Mouse (Mus musculus) liver (tissue): ENCODE data around the gene Sstr3.
A peak's percentile ranks its signal among the peaks of the same experiment; 100 is the strongest.

ENCODE experiments used
- DNase-seq: peaks from one replicate; pipeline ENCODE4 v3.0.0-alpha.2; 2020; ENCODE audit warnings: mixed read lengths

Gene Sstr3

DNA sequence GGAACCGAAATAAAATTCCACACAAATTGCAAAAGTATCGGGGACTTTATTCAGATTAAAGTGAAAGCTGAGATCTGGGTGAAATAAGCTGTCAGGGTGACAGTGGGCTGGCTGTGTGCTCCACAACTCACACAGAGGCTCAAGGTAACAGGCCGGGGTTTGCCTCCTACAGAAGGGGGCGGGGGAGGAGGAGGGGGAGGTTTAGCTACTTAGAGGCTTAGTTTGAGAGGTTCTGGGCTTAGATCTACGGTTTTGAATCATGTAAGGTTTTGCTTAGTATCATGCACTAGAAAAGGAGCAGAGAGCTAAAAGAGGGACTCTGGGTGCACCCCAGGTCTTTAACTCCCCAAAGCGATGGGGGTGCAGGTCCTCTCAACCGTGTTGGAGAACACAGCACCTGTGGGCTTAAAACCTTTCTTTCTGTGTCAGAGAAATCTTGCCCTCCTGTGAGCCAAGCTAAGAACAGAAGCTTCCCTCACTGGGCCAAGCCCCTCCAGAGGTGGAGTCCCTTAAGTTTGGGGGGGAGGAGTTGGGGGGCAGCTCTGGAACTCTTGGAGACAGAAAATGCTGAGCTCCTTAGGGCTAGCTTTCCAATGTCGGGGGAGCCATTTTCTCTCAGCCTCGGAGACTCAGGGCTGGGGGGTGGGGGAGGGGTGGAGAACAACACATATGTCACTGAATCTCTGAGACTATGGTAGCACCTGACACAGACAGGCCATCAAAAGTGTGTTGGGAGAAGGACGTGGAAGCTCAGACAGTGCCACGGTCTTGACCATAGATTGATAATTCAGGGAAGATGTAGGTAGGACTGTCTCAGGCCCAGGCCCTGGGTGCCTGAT is 14.9 kb upstream of the Sstr3 start:
- no peak for DNase-seq

DNA sequence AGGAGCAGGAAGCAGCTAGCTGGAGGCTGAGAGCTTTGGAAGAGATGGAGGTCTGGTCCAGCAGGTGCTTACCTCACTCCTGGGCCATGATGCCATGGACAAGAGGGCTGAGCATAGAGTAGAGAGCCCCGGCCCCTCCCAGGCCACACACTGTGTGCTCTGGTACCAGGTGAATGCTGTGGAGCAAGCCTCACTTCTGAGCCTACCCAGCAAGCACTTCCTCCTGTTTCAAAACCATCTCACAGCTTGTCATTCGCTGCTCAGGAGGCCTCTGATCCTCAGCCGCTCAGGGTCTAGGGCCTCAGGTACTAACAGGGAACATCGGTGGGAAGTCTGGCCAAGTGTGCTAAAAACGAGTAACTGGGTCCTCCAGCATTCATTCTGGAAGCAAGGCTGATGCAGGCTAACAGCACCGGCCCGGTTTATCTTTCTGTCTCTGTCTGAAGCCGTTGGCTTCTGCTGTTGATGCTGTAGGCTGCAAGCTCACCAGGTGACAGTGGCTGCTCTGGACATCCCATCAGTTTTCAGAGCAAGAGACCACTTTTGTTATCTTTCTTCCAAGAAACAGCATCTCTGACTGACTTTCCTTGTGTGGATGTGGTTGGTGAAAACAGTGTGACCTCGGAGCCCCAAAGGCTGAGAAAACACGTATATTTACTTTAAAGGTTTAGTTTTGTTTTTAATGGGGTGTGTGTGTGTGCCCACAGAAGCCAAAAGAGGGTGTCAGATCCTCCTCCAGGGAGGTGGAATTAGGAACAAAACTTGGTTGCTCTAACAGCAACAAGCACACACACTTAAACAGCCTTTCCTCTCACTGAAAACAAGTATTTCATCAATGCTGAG is 13.4 kb upstream of the Sstr3 start:
- no peak for DNase-seq

- no peak for DNase-seq
These were observed 10.2 kb upstream of the Sstr3 start for GRCm38 (mm10) chr15:78554545-78555313.

- no peak for DNase-seq
These were observed 4.8 kb upstream of the Sstr3 start for GRCm38 (mm10) chr15:78549189-78549734.

GRCm38 (mm10) chr15:78548711-78549110 is 4.2 kb upstream of the Sstr3 start:
- DNase-seq: no peak

DNA sequence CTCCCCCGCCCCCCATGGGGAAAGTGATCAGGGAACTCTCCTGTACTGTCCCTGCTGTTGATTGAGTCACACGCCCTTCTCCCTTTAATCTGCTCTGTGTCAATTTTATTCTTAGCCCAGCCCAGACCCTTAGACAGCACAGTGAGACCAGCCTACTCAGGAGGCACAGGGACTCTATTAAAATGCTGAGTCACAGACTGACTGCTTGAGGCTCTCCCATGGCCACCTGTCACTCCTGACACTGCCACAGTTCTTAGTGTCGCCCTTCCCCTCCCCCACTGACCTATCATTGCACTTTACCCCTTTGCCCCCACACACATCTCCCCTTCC is 3.8 kb upstream of the Sstr3 start:
- DNase-seq: no peak

GRCm38 (mm10) chr15:78547415-78548335 is 3.2 kb upstream of the Sstr3 start:
- no peak for DNase-seq

GRCm38 (mm10) chr15:78546060-78546459 is 1.6 kb upstream of the Sstr3 start:
- no peak for DNase-seq

DNA sequence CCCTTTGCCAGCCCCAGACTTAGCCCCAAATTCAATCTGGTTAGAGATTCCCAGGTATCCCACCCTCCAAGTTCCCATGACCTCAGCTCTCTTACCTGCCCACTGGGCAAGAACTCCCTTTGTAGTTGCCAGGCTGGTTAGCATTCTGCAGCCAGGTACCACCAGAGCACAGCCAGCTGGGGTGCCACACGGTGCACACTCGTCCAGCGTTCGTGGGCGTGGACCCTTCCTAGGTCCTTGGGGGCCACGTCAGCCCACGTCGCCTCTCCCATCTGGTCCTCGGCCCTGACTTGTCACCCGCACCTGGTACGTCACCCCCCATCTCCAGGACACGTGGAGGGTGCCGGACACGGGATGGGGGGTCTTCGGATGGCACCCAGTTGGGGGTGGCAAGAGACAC is 444 bp downstream of the Sstr3 start:
- no peak for DNase-seq

GRCm38 (mm10) chr15:78542767-78543303 is 1.6 kb downstream of the Sstr3 start:
- no peak for DNase-seq

DNA sequence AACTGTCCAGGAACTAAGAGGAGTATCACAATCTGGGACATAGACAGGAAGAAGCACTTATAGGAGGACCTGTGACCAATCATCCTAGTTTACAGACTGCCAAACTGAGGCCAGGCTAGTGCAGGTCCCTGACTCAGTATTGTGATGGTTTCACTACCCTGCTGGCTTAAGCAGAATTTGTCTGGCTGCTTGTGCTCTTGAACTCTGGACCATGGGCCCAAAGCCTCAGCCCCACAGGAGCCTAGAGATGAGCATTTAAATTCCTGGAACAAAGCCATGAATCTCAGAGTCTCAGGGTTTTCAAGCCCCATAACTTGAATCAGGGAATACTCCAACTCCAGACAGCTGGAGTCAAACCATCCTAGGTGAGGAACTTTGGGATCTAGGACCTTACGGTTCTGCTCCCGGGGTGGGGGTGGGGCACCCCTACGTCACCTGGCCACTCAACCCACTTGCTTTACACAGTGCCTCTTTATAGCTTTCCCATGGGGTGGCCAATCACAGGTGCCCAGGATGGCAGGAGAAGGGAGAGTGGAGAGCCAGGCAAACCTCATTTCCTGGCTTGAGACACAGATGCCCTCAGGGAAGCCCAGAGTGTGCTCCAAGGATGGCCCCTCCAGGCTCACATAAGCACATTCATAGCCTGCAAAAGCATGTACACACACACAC is 2.3 kb downstream of the Sstr3 start:
- no peak for DNase-seq

- no peak for DNase-seq
These were observed 2.9 kb downstream of the Sstr3 start for GRCm38 (mm10) chr15:78541606-78542005.

GRCm38 (mm10) chr15:78541036-78541435 is 3.4 kb downstream of the Sstr3 start:
- no peak for DNase-seq

GRCm38 (mm10) chr15:78535723-78536421 is 8.6 kb downstream of the Sstr3 start:
- DNase-seq: no peak

GRCm38 (mm10) chr15:78533346-78533835 is 11.1 kb downstream of the Sstr3 start:
- DNase-seq: no peak

DNA sequence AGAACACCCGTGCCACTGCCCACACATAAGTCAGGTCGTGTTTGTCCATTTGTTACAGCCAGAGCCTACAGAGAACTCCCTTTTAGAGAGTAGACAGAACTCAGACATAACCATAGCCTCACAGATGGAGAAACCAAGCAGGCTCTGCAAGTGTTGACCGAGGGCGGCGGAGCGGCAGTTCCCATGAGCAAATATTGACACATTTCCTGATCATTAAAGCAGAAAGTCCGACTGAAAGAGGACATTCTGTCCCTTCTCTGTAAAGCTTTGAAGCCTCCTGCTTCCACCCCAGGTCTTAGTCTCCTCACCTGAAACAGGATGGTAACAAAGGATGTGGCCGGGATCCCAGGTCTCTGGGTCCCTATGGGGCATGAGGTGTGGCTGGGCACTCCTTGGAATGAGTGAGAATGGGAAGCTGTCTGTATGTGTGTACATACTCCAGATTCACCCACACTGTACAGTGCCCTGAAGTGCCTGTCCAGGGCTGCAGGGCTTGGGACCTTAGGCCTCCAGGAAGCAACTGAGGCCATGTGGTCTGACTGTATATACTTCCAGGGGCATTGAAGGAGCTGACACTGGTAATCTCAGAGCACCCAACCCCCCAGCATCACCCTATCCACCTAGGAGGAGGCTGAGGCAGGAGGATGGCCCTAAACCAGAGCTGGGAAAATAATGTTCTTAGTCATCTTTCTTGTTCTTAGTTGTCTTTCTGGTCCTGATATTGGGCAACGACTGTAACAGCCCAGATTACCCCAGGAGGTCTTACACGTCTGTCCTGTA is 11.7 kb downstream of the Sstr3 start:
- DNase-seq: peak; percentile 32

DNA sequence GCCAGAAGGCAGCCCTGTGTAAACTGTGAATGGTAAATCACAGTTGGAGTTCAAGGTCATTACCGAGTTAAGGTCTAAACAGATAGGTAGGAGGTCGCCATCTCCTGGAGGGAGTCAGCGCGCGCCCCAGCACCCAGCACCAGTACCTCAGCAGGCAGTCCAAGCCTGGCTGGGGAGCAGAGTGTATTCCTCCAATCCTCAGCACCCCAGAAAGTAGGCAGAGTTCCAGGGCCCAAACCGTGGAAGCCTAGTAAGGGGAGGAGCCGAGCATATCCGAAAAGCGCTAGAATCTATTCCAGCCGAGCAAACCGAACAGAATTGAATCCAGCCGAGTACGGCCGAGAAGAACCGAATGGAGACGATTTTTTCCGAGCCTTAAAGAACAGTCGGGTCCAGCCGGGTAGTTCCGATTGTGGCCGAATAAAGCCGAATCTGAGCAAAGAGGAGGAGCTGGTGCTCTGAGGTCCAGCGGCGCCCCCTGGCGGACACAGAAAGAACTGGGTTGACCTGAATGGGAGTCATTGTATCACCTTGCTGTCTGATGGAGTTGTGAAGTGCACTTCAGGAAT is 12.5 kb downstream of the Sstr3 start:
- peak; percentile 88 for DNase-seq

GRCm38 (mm10) chr15:78531451-78531720 is 13.1 kb downstream of the Sstr3 start:
- DNase-seq: no peak
